12 mouse cellular contexts compared by ENCODE assay signal in genomic region chr10:110085903-110086302, GRCm38 (mm10).
DNase-seq lines count a peak whose midpoint lies in the region; ATAC-seq lines count a peak whose summit lies in the region.
"Had no signal": no experiment of that assay in that cellular context is flagged by ENCODE, and none has a peak within 500 bp of the region (broad histone marks: within the 10 kb centered on the region; RNA-seq: fewer than 3 reads in every experiment).

No protein-coding gene starts in this region.

- 79% methylated on average over 1 of the region's 1 CpGs for WGBS in hindbrain, embryonic 14.5 days
- 85% methylated on average over 1 of the region's 1 CpGs for WGBS in hindbrain, embryonic 11.5 days
- 88% methylated on average over 1 of the region's 1 CpGs for WGBS in hindbrain, embryonic 12.5 days

- no peak for DNase-seq in hindbrain, embryonic 14.5 days (ENCODE audit: low spot score)
- no peak for DNase-seq in hindbrain, embryonic 11.5 days (ENCODE audit: low spot score)
- peak; percentile 4 for DNase-seq in 3T3-L1 (ENCODE audit: low read depth, low spot score)
- DNase-seq in ES-CJ7 (ENCODE audit: low read depth, low spot score), result peak; percentile 12
- no peak for DNase-seq in embryo, embryonic 9.5 days (ENCODE audit: extremely low spot score)
- DNase-seq: right cerebral cortex, postnatal 25 days had no signal

- H3K27me3 ChIP-seq in hindbrain, embryonic 14.5 days (ENCODE audit: control insufficient read depth, insufficient read depth, low read length), result no peaks in the 10 kb centered on the region
- H3K27me3 ChIP-seq in hindbrain, embryonic 11.5 days (ENCODE audit: control insufficient read depth, insufficient read depth, low read length), result no peaks in the 10 kb centered on the region
- no peaks in the 10 kb centered on the region for H3K27me3 ChIP-seq in hindbrain, embryonic 12.5 days
- H3K27me3 ChIP-seq: hindbrain, embryonic 15.5 days; limb, embryonic 13.5 days had no signal

- ATAC-seq in hindbrain, embryonic 14.5 days (ENCODE audit: low FRiP score), result 0 out of 2 replicates have a peak, but pooled peaks have one; percentile 46
- no peak for ATAC-seq in hindbrain, embryonic 11.5 days (ENCODE audit: low FRiP score)
- ATAC-seq in granulocyte monocyte progenitor cell, adult 5-6 weeks (replicated peaks; ENCODE audit: poor library complexity, severe bottlenecking), result peak; percentile 82
- ATAC-seq in hindbrain, embryonic 12.5 days (ENCODE audit: low FRiP score), result no peak

- H3K9me3 ChIP-seq in hindbrain, embryonic 14.5 days (ENCODE audit: control insufficient read depth, low read length), result no peaks in the 10 kb centered on the region
- H3K9me3 ChIP-seq in hindbrain, embryonic 11.5 days (ENCODE audit: control insufficient read depth, low read length), result no peaks in the 10 kb centered on the region
- no peaks in the 10 kb centered on the region for H3K9me3 ChIP-seq in hindbrain, embryonic 12.5 days (replicated peaks)
- H3K9me3 ChIP-seq: hindbrain, embryonic 15.5 days; limb, embryonic 13.5 days had no signal

- H3K4me1 ChIP-seq in hindbrain, embryonic 14.5 days (replicated peaks; ENCODE audit: control insufficient read depth, insufficient read depth, low read length), result no peaks in the 10 kb centered on the region
- no peaks in the 10 kb centered on the region for H3K4me1 ChIP-seq in hindbrain, embryonic 11.5 days (replicated peaks; ENCODE audit: control insufficient read depth, insufficient read depth, low read length)
- H3K4me1 ChIP-seq in hindbrain, embryonic 12.5 days, result no peaks in the 10 kb centered on the region
- H3K4me1 ChIP-seq: hindbrain, embryonic 15.5 days had no signal

- no peak overlapping the region for H3K27ac ChIP-seq in hindbrain, embryonic 14.5 days
- H3K27ac ChIP-seq in hindbrain, embryonic 11.5 days (ENCODE audit: low read depth, low read length), result no peak overlapping the region
- H3K27ac ChIP-seq in hindbrain, embryonic 12.5 days, result no peak overlapping the region
- H3K27ac ChIP-seq: hindbrain, embryonic 15.5 days; limb, embryonic 13.5 days; liver, embryonic 14.5 days had no signal

- no peak overlapping the region for H3K4me3 ChIP-seq in hindbrain, embryonic 14.5 days (replicated peaks; ENCODE audit: low read length)
- H3K4me3 ChIP-seq in hindbrain, embryonic 11.5 days (ENCODE audit: low read depth, low read length), result no peak overlapping the region
- H3K4me3 ChIP-seq in hindbrain, embryonic 12.5 days, result no peak overlapping the region
- H3K4me3 ChIP-seq: hindbrain, embryonic 15.5 days; limb, embryonic 13.5 days had no signal

- no peak overlapping the region for H3K9ac ChIP-seq in hindbrain, embryonic 14.5 days
- H3K9ac ChIP-seq in hindbrain, embryonic 11.5 days (ENCODE audit: low read depth, low read length), result no peak overlapping the region
- H3K9ac ChIP-seq in hindbrain, embryonic 12.5 days, result no peak overlapping the region
- H3K9ac ChIP-seq: hindbrain, embryonic 15.5 days; limb, embryonic 13.5 days; liver, embryonic 14.5 days; lung, embryonic 14.5 days had no signal

- H3K4me2 ChIP-seq in hindbrain, embryonic 14.5 days (replicated peaks), result no peak overlapping the region
- no peak overlapping the region for H3K4me2 ChIP-seq in hindbrain, embryonic 11.5 days (replicated peaks; ENCODE audit: low read depth, low read length)
- H3K4me2 ChIP-seq in hindbrain, embryonic 12.5 days (replicated peaks), result no peak overlapping the region
- H3K4me2 ChIP-seq: hindbrain, embryonic 15.5 days; limb, embryonic 13.5 days; lung, embryonic 14.5 days had no signal

- no peaks in the 10 kb centered on the region for H3K36me3 ChIP-seq in hindbrain, embryonic 14.5 days (replicated peaks; ENCODE audit: control insufficient read depth, insufficient read depth)
- H3K36me3 ChIP-seq in hindbrain, embryonic 11.5 days (ENCODE audit: control insufficient read depth, insufficient read depth, low read length), result no peaks in the 10 kb centered on the region
- no peaks in the 10 kb centered on the region for H3K36me3 ChIP-seq in hindbrain, embryonic 12.5 days
- H3K36me3 ChIP-seq: hindbrain, embryonic 15.5 days; limb, embryonic 13.5 days had no signal

Comparison
In these comparisons a context has a peak if more than half of its experiments do, and no peak if none do; other contexts are left out.
1. ATAC-seq: peak in hindbrain, embryonic 14.5 days (single experiment) and granulocyte monocyte progenitor cell, adult 5-6 weeks (single experiment); none in hindbrain, embryonic 11.5 days (single experiment) and hindbrain, embryonic 12.5 days (single experiment).
2. DNase-seq: peak in 3T3-L1 (single experiment) and ES-CJ7 (single experiment); none in hindbrain, embryonic 14.5 days (single experiment), hindbrain, embryonic 11.5 days (single experiment) and embryo, embryonic 9.5 days (single experiment).